23 mouse cellular contexts compared by ENCODE assay signal in the genomic region with DNA sequence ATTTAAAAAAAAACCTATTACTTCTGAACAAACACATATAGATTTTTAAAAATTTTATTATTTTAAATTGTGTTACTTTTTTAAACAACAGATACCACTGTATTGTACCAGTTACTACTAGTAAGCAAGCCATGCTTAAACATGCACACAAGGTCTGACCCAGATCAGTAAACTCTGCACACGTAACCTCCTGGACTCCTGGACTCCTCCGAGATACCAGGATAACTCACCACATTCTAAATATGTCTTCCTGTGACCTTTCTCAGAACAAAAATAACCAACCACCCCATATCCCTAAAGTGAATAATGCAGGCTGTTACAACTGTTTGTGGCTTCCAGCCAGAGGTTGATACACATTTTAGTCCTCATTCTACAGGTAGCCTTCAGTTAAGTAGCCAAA.
DNase-seq lines count a peak whose midpoint lies in the region; ATAC-seq and TF ChIP-seq lines count a peak whose summit lies in the region.
"Had no signal": no experiment of that assay in that cellular context is flagged by ENCODE, and none has a peak within 500 bp of the region (broad histone marks: within the 10 kb centered on the region; RNA-seq: fewer than 3 reads in every experiment).

No protein-coding gene starts in this region.

- TF ChIP-seq CTCF in liver, adult 2 months (IDR thresholded peaks at IDR 0.05; ENCODE audit: low read depth, low read length) = no peak

- peak; percentile 27 for DNase-seq in gastrocnemius, adult 18-20 months (ENCODE audit: low spot score)
- no peak for DNase-seq in gastrocnemius, postnatal 10 days
- peak; percentile 59 for DNase-seq in liver, adult 2 months (ENCODE audit: extremely low read depth, low read depth, low spot score)
- no peak for DNase-seq in liver, embryonic 11.5 days (ENCODE audit: low spot score)
- peak; percentile 8 to 11 for DNase-seq in right cerebral cortex, postnatal 10 days (ENCODE audit: low spot score in 2 of 2)
- no peak for DNase-seq in right cerebral cortex, postnatal 36 days (ENCODE audit: low spot score in 2 of 2)
- DNase-seq in heart, adult 9 months (ENCODE audit: low spot score in 2 of 2) = no peak
- DNase-seq: adrenal gland, adult 2 months; adrenal gland, postnatal 10 days; adrenal gland, postnatal 25 days; cerebellum, adult 11 months; cerebellum, adult 18-20 months; cerebellum, adult 8-10 months; cerebellum, adult 9-11 months; cerebellum, postnatal 14 days; cerebellum, postnatal 36 days; embryo, embryonic 11 days had no signal

- no peaks in the 10 kb centered on the region for H3K9me3 ChIP-seq in liver, embryonic 11.5 days (ENCODE audit: control insufficient read depth, low read length)
- H3K9me3 ChIP-seq: embryonic facial prominence, embryonic 13.5 days; embryonic facial prominence, embryonic 15.5 days; forebrain, embryonic 10.5 days; forebrain, embryonic 12.5 days had no signal

- peaks cover 1% of the 10 kb centered on the region; the same call in 1 of the 2 replicates for H3K4me1 ChIP-seq in liver, adult 2 months (ENCODE audit: control insufficient read depth, insufficient read depth, low read length)
- no peaks in the 10 kb centered on the region for H3K4me1 ChIP-seq in liver, embryonic 11.5 days (replicated peaks; ENCODE audit: control insufficient read depth, insufficient read depth, low read length)
- H3K4me1 ChIP-seq: embryonic facial prominence, embryonic 15.5 days; forebrain, embryonic 10.5 days; forebrain, embryonic 12.5 days had no signal

- WGBS in liver, adult 2 months = 24% methylated on average over 2 of the region's 2 CpGs
- 77% methylated on average over 2 of the region's 2 CpGs for WGBS in liver, embryonic 11.5 days

- H3K27ac ChIP-seq in liver, adult 2 months (replicated peaks; ENCODE audit: insufficient read depth, low read depth, low read length) = no peak overlapping the region
- no peak overlapping the region for H3K27ac ChIP-seq in liver, embryonic 11.5 days (ENCODE audit: low read depth, low read length)
- H3K27ac ChIP-seq: embryonic facial prominence, embryonic 13.5 days; embryonic facial prominence, embryonic 15.5 days; forebrain, embryonic 10.5 days; forebrain, embryonic 12.5 days had no signal

- H3K79me2 ChIP-seq in liver, adult 2 months (ENCODE audit: control insufficient read depth, insufficient read depth, low read length) = peaks cover 2% of the 10 kb centered on the region; the same call in 1 of the 2 replicates

- no peak for TF ChIP-seq POLR2A in liver, adult 2 months (IDR thresholded peaks at IDR 0.05; ENCODE audit: extremely low read depth, insufficient read depth, low read length)

- no peak overlapping the region for H3K4me2 ChIP-seq in liver, embryonic 11.5 days
- H3K4me2 ChIP-seq: embryonic facial prominence, embryonic 13.5 days; embryonic facial prominence, embryonic 15.5 days; forebrain, embryonic 12.5 days had no signal

- no peak overlapping the region for H3K9ac ChIP-seq in liver, adult 2 months (ENCODE audit: low read depth, low read length)
- H3K9ac ChIP-seq in liver, embryonic 11.5 days (ENCODE audit: low read depth, low read length) = no peak overlapping the region
- H3K9ac ChIP-seq: embryonic facial prominence, embryonic 13.5 days; embryonic facial prominence, embryonic 15.5 days; forebrain, embryonic 12.5 days had no signal

- no peak overlapping the region for H3K4me3 ChIP-seq in liver, adult 2 months (ENCODE audit: insufficient read depth, low read depth, low read length)
- no peak overlapping the region for H3K4me3 ChIP-seq in liver, embryonic 11.5 days (ENCODE audit: low read depth, low read length)
- H3K4me3 ChIP-seq: embryonic facial prominence, embryonic 13.5 days; embryonic facial prominence, embryonic 15.5 days; erythroblast, embryonic 14.5 days; forebrain, embryonic 10.5 days; forebrain, embryonic 12.5 days had no signal

- no peaks in the 10 kb centered on the region for H3K27me3 ChIP-seq in liver, adult 2 months (ENCODE audit: control insufficient read depth, insufficient read depth, low read length)
- no peaks in the 10 kb centered on the region for H3K27me3 ChIP-seq in liver, embryonic 11.5 days (replicated peaks; ENCODE audit: control insufficient read depth, insufficient read depth, low read length)
- H3K27me3 ChIP-seq: embryonic facial prominence, embryonic 13.5 days; embryonic facial prominence, embryonic 15.5 days; forebrain, embryonic 12.5 days had no signal

- H3K36me3 ChIP-seq in liver, adult 2 months (ENCODE audit: control insufficient read depth, insufficient read depth, low read length) = no peaks in the 10 kb centered on the region
- H3K36me3 ChIP-seq in liver, embryonic 11.5 days (ENCODE audit: control insufficient read depth, insufficient read depth, low read length) = no peaks in the 10 kb centered on the region
- H3K36me3 ChIP-seq: embryonic facial prominence, embryonic 13.5 days; embryonic facial prominence, embryonic 15.5 days; forebrain, embryonic 10.5 days; forebrain, embryonic 12.5 days had no signal

- no peak for ATAC-seq in liver, embryonic 11.5 days (replicated peaks; ENCODE audit: low FRiP score)
- ATAC-seq: forebrain, embryonic 14.5 days had no signal

Comparison
In these comparisons a context has a peak if more than half of its experiments do, and no peak if none do; other contexts are left out.
1. DNase-seq: peak in gastrocnemius, adult 18-20 months (single experiment), liver, adult 2 months (single experiment) and right cerebral cortex, postnatal 10 days (2 of 2); none in gastrocnemius, postnatal 10 days (single experiment), liver, embryonic 11.5 days (single experiment), right cerebral cortex, postnatal 36 days (0 of 2) and heart, adult 9 months (0 of 2).